Mouse (Mus musculus) lung, adult 18-20 months (tissue): Measurements from ENCODE around the gene Cfdp1.
A peak's percentile ranks its signal among the peaks of the same experiment; 100 is the strongest.

Experiments
- DNase-seq, 2 experiments: peaks; one replicate each; pipeline ENCODE4 v3.0.0; 2022; ENCODE audit warnings: mixed read lengths in 2 of 2

Gene Cfdp1

DNA sequence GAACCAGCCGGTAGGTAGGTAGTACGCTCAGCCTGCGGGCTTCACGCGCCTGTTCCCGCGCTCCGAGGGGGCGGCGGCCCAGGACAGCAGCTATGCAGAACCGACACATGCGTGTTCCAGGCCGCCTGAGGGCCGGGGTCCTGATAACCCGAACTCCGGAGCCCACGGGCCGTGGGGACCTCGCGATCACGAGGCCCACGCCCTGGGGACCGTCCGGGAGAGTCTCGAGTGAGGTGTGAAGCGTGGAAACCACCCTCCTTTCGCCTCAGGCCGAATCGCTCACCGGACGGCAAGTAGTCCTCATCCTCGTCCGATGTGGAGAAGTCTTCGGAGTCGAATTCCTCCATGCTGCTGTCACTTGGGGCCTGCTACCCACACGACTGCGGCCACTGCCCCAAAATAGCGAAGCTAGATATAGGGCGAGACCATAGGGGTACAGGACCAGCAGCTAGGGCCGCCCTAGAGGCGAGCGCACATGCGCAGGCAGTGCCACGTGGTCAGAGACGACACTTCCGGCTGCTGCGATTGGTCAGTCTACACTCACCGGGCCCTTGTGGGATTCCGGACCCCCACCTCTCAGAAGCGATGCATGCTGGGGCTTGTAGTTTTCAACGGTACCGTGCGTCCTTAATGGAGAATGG is at the start of gene Cfdp1:
TSS of gene Cfdp1 (minus strand) at position 431 of the 641 bp plus-strand sequence.
- DNase-seq, result peak; percentile 97 to 98

DNA sequence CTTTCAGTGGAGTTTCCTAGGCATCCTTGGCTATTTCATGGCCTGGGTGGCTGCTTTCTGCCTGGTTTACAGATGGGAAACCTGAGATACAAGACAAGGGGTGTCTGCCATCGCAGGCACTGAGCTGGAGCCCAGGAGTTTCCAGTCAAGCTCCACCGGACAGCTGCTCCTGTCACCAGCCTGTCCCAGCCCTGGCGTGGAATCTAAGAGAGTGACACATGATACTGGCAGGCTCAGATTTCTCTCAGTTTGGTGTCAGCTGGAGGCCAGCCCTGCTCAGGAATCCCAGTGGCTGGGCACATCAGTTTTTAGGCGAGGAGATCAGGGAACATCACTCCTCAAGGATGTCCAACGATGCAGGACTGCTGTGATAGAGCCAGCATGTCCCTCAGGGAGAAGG is 48.0 kb upstream of the Cfdp1 start:
- DNase-seq, result no peak

DNA sequence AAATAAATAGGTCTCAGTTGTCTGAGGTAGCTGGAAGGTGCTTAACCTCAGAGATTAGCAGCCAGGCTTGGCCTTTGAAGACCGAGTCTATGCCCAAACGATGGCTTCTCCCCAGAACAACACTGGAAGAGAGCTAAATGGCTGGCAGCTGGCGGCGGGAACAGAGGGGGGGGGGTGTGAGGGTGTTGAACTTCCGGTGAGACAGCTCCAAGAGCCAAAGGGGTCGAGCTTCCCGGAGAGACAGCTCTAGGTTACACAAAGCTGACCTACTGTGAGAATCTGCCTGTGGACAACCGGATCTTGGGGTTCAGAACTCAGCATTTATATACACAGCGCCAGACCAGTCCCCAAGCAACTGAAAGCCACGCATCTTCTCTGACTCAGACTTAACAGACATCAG is 44.5 kb upstream of the Cfdp1 start:
- no peak for DNase-seq

DNA sequence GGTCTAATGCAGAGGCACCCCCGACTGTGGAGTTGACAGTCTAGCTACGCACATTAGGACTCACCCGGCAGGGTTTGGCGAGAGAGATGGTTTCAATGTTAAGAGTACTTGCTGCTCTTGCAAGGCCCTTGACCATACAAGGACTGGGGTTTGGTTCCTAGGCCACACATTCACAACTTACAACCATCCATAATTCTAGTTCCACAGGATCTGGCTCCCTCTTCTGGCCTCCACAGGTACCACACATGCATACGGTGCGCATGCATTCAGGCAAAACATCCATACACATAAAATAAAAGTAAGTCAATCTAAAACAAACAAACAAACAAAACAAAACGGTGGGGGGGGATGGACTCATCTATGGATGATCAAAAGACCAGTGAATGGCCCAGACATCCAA is 40.9 kb upstream of the Cfdp1 start:
- DNase-seq, result no peak

DNA sequence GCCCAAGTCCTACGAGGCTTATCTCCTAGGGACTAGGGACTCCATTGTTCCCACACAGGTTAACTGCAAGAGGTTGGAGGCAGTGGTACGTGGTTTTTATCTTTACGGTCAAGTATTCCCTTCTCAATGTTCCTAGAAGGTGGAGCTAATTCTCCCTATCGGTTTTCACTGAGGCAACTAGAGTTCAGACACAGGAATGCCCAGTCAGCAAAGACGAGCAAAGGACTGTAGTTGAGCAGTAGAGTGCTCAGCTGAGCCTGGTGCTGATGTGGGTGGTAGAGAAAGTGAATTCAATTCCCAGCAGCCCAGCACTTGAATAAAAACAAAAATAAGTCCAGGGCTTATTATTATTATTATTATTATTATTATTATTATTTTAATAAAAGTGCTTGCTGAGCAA is 38.5 kb upstream of the Cfdp1 start:
- no peak for DNase-seq

DNA sequence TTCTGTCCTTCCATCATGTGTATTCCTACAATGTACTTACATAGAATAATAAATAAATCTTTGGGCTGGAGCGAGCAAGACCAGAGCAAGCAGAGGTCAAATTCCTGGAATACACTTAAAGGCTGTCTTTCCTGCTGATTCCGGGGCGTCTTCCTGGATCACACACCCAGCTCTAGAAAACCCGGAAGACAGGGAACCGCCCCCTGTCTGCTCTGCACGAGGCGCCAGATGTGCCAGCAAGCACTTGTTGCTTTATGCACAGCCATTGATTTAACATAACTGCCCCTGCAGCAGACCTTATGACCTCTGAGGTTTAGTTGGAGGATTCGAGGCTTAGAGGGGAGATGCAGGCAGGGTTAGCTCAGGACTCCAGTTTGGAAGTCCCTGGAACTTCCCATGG is 37.9 kb upstream of the Cfdp1 start:
- no peak for DNase-seq

DNA sequence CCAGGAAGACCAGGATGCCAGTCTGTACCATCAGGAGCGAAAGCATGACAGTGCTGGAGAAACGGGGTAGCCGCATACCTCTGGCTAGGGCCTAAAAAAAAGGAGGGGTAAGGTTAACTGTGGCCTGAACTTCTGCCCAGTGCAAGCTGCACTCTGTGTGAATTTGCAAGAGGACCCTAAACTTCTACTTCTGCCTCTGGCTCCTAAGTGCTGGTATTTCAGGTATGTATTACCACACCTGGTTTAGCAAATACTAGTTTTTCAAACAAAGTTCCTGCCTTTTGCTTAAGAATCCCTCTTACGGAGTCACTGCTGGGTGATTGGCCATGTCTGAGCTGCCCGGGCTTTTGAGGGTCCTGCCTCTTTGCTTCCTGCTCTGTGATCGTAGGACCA is 36.8 kb upstream of the Cfdp1 start:
- no peak for DNase-seq

DNA sequence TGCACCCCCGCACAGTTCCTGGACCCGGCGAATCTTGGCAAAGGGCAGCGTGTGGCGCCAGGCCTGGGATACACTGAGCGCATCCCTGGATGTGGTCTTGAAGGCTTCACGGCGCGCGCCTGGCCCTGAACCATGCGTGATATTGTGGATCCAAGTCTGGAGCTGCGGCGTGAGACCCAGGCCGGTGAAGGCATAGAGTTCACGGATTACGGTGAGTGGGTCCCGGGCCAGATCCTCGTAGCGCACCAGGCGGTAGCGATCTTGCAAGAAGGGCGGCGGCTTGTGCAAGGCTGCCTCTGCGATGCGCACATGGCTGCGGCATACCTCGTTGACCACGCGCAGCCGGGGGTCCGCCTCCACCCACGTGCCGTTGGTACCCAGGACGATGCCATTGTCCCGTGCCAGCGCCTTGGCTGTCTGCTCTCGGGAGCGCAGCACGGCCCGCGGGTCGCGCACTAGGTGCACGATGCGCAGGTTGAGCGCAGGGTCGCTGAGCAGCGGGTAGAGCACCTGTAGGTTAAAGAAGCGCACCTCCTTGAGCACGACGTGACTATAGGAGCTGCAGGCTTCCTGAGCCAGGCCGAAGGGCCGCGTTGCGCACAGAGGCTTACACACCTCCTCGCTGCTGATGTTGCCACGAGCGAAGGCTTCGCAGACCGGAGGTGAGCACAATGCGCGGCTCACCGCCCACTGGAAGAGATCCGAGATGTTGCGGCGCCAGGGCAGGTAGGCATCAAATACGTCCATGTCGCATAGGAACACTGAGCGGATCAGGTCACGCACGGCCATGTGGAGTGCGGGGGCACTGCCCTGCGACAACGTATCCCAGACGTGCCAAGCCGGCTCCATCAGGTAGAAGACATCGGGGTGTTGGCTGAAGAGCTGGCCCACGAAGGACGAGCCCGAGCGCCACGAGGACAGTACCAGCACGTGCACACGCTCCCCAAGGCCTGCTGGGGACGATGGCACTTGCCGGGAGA is 36.1 kb upstream of the Cfdp1 start:
- DNase-seq, result no peak

DNA sequence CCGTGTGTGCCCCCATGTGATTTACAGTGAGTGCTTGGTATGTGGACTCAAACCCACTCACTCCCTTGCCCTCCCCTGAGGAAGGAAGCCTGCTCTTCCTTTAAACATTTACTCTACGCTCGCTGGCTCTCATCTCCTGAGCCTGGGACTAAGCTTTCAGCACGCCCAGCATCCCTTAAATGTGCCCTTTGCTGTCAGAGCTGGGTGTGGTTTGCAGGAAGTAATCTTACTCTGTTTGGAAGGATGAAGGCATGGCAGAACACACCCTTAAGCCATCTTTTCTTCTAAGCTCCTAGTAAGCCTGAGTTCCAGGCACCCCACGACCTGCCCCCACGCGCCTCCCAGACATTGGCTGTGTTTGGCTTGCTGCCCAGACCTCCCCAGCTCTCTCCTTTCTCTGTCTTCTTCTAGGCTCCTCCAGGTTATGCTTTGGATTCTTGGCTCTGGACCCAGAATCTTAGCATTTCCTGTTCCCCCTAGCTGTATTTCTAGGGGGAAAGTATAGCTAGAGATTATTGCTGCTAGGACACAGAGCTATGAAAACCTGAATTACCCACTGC is 34.1 kb upstream of the Cfdp1 start:
- DNase-seq, result no peak

DNA sequence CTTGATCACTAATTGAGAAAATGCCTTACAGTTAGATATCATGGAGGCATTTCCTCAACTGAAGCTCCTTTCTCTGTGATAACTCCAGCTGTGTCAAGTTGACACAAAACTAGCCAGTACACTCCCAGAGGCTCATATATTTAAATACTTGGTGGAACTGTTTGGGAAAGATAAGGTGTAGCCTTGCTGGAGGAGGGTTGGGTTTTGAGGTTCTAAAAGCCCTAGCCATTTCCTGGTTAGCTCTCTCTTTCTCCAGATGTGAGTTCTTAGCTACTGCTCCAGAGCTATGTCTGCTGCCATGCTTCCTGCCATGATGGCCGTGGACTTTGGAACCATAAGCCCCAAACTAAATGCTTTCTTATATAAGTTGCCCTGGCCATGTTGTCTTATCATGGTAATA is 33.4 kb upstream of the Cfdp1 start:
- no peak for DNase-seq

DNA sequence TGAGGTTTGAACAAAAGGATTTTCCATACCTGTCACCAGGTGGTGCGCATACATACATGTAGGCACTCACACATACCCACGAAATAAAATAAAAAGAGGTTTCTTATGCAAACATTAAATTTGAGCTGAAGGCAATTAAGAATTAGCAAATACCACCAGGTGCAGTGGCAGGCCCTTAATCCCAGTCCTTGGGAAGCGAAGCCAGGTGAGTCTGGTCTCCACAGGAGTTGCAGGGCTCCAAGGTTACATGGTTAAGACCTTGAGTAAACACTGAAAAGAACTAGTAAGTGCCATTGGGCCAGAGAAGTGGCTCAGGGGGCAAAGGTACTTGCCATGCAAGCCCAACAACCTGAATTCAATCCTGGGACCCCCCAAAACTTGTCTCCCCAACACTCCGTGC is 29.5 kb upstream of the Cfdp1 start:
- DNase-seq, result peak; percentile 22 to 53

DNA sequence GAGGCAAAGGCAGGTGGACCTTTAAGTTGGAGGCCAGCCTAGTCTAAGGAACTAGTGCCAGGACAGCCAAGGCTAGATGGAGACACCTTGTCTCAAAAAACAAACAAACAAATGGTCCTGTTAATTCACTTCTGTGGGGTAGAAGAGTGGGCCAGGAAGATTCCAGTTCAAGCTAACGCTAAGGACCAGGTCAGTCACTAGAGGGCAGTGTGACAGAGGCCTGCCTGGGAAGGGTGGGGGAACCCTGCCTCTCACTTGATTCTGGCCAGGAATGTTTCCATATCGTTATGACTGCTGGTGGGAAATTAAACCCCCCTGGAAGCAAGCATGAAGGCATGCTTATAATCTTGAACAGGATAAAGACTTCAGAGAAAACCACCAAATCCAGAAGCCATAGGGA is 27.5 kb upstream of the Cfdp1 start:
- peak; percentile 32 to 52 for DNase-seq

DNA sequence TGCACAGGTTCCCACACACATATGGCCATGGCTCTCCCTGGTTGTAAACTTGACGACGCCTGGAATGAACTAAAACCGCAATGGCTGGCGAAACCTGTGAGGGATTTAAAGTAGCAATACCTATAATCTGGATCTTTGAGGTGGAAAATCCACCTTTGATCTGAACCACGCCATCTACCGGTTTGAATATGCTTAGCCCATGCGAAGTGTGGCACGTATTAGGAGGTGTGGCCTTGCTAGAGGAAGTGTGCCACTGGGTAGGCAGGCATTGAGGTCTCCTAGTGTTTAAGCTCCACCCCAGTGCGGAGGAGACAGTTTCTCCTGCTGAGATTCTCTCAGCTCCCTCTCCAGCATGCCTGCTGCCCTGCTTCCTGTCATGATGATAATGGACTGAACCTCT is 23.6 kb upstream of the Cfdp1 start:
- no peak for DNase-seq

DNA sequence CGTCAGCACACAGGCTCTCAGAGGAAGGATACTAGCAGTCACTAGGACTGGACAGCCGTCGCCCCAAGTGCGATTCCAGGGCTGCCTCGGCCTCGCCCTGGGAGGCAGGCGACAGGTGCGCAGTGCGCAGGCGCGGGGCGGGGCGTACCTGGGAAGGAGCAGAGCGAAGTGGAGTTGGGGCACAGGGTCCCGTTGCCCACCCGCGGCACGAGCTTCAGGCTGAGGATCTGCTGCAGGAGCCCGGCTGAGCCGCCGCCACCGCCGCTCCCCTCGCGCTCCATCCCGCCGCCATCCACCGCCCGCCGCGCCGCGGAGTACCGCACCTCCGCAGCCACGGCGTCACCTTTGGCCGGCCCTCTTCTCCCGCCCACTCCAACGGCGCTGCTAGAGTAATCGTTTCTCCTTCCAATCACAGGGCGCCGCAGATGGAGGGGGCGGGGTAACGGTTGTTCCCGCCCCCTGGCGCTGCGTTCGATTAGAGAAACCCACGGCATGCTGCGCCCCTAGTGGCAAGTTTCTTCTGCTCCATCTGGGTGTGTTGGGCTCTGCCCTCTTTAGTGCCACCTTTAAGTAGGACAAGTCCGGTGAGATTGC is 22.4 kb upstream of the Cfdp1 start, which contains the start of gene Tmem170:
TSS of gene Tmem170 (minus strand) at position 396 of the 594 bp plus-strand sequence.
- DNase-seq, result peak; percentile 97 to 98

DNA sequence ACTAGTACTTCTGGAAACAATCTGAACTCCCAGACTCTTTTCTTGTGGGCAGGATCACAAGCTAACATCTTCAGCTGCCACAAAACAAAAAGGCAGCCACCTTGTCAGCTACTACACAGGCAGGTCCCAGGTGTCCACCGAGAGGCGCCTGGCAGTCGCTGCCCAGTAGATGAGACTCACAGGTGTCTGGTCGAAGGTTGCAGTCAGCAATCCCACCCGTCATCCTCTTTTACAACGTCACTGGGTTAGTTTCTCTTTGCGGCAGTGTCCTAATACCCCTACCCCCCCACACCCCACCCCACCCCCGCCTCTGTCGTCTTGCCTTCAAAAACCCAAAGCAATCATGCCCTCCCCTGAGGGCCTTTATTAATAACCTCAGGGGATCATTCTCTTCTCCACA is 21.7 kb upstream of the Cfdp1 start:
- peak in 1 of 2 experiments; percentile 32 for DNase-seq

DNA sequence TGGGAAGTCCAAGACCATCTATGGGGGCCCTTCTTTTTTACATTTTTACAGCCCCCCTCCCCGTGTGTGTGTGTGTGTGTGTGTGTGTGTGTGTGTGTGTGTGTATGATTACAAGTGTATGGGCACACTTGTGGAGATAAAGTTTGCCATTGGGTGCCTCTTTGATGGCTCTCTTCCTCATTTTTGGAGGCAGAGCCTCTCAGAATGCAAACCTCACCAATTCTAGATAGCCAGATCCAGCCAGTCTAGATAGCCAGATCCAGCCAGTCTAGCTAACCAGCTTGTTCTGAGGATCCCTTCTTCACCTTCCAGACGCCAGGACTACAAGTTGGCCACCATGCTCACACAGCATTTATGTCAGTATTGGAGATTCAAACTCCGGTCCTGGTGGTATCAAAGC is 17.2 kb upstream of the Cfdp1 start:
- no peak for DNase-seq

DNA sequence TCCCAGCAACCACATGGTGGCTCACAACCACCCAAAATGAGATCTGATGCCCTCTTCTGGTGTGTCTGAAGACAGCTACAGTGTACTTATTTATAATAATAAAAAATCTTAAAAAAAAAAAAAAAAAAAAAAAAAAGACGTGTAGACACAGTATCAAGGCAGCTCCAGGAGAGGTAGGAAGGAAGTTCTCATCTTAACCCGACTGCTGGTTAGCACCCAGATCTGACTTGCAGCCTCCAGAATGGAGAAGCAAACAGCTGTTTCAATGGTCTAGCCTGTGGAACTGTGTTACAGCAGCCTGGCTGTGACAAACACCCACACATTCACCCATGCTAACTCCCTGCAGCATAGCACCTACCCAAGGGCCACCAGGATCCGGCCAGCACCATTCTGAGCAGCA is 16.3 kb upstream of the Cfdp1 start:
- DNase-seq, result no peak

DNA sequence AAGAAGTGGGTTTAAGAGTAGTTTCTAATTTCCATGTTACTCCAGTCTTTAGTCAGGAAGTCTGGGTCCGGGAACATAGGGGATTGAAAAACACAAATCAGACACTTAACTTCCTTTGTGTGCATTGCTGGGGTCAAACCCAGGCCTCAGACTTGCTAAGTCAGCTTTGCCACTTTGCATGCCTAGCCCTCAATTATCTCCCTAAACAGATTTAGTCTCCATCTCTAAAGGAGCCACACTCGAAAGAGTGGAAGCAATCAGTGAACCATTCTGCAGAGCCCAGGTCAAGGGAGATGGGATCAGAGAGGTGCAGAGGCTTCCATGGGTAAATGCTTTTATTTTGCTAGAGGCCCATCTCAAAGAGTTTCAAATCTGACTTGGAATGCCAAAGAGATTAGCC is 14.6 kb upstream of the Cfdp1 start:
- DNase-seq, result no peak

DNA sequence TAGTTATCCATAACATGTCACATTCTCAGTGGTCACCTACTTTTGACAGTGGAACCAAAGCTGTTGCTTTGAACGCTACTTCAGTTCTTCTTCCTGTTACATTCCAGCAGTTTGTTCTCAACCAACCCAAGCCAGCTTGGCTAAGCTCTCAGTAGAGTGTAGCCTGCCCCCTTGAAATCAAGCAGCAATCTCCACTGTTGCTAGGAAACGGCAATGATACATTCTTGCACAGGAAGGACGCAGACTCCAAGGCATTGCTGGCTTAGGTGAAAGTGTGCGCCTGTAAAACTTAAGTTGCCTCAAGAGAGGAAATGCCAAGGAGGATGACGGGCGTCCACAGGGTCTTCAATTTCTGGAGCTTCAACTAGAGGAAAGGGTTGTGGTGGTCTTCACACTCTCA is 11.8 kb upstream of the Cfdp1 start:
- peak; percentile 59 to 72 for DNase-seq

DNA sequence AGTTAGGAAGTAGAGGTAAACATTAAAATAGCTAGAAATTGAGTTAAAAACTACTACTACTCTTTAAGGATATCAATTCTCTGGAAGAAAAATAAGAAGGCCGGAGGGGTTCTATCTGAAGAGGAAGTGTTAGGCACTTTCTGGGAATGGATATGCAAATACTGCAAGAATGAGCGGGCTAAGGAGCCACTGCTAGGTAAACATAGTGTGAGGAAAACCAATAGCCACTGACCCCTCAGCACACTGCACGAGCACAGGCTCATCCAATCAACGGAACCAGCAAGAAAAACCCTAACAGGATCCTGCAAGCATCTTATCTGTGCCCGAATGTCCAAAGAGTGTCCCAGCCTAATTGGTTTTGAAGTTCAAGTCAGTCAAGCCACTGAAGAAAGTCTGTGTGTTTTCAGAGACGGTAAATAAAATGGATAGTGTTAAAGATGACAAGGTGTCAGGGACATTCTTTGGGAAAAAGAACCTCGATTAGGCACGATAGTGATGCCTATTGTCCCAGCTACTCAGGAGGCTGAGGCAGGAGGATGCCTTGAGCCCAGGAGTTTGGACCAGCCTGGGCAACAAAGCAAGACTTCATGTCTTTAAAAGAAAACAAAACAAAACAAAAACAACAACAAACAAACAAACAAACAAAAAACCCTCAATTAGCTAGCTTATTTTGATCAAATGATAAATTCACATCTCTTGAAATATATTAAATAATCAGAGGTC is 11.2 kb upstream of the Cfdp1 start:
- no peak for DNase-seq

DNA sequence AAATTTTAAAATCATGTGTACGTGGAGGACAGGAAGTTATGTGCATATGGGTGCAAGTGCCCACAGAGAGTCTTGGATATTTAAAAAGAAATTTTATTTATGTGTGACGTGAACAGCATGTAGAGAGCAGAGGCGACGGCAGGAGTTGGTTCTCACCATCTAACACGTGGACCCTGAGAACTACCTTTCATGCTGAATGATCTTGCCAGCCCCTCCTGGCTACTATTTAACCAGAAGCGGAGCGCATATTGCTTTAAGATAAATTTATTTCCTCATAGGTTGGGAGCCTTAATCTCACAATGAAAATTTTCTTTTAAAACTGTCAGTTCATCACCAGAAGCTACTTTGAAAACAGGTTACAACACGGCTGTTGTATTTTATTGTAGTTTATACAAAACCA is 10.6 kb upstream of the Cfdp1 start:
- DNase-seq, result no peak

DNA sequence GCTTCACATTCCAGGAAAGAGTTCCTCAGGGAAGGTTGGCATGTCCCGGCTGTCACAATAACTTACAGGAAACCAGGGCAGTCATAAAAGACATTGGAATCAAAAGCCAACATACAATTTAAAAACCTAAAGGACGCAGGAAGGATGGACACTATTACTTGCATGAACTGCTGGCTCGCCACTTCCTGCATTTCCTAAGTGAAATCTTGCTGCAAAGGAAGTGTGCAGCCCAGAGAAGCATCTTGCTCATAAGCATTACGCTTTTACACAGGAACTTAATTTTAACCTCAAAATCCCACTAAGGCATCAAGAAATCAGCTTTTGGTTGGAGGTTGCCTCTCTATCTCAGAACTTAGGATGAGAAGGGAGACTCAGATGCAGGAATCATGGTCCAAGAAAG is 9.2 kb upstream of the Cfdp1 start:
- no peak for DNase-seq

DNA sequence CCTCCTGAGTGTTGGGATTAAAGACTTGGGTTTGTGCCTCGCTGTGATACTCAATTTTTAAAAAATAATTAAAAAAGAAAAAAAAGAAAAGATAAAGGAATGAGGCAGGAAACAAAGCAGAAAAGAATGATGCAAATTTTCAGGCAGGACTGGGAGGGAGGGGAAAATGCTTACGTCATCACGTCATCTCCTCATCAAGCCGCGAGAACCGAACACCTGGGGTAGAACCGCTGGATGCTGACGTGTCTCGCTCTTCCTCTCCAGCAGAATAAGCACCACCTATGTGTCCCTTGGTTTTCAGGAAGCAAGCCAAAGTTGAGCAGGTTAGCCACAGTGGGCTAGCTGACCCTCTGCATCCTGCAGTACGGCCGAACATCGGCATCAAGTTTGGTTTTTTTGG is 1.9 kb upstream of the Cfdp1 start:
- DNase-seq, result no peak
